Mouse (Mus musculus): ENCODE data around the gene 1700025G04Rik.

Gene 1700025G04Rik

DNA sequence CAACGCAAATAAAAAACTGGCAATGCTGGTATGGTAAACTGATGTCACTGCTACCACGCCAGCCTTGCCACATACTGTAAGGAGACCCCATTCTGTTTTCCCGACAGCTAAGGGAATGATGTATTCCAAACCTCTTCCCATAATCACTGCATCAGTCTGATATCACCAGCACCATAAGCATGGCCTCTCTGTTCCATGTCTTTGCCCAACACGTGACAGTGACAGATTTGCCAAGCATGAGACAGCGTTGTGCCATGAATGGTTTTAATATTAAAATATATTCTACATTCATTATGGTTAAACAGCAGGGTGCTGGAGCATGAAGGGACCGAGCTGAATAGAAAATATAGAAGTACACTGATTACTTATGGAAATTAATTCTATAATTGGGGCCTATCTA lies 14.2 kb downstream of the 1700025G04Rik start:
- no peak for DNase-seq

- DNase-seq, result no peak
Measured at GRCm38 (mm10) chr1:152070441-152070840, 19.5 kb downstream of the 1700025G04Rik start.

DNA sequence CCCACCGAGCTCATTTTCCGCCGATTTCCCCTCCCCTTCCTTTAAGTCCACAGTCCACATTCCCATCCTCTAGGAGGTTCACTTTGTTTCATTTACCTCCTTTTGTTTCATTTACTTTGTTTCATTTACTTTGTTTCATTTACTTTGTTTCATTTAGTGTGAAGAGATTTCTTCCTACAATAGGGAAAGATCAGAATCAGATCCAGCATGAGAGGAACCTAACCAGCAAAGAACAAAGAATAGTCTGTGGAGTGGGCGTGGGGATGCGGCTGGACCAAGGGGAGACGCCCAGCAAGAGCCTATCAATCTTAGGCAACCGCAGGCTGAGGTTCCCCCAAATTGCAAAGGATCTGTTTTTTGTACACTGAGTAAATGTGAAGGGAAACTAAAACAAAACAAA lies 20.2 kb downstream of the 1700025G04Rik start:
- DNase-seq, result no peak

DNA sequence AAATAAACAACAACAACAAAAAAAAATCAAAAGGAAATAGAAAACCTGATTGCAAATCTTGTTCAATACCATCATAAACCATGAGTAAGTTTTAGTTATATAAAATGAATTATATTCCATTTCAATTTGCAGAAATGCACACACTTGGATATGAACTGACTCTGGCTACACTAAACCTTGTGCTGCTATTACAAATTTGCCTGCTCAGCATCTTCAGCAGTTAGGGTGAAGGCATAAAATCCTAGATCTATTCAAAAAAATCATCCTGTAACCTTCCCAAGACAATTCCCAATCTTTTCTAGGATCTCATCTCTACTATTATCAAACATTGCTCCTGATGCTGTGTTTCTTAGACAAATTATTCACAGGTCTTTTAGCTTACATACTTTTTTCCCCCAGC lies 22.0 kb downstream of the 1700025G04Rik start:
- no peak for DNase-seq

DNA sequence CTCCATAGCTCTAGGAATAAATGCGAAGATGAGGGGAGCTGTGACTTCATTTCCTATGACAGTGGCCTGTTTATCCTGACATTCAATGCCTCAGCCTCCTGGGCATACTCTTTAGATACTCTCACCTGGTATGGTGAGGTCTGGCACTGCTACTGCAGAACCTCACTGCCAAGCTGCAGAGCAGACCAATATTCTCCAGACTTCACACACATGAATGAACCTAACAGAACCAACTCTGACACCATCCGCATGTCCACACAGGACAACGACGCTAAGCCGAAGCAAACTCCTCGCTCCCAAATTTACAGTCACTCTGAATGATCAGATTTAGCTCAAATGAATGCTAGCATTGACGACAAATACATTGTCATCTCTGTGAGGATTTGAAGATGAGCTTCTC lies 24.4 kb downstream of the 1700025G04Rik start:
- no peak for DNase-seq

DNA sequence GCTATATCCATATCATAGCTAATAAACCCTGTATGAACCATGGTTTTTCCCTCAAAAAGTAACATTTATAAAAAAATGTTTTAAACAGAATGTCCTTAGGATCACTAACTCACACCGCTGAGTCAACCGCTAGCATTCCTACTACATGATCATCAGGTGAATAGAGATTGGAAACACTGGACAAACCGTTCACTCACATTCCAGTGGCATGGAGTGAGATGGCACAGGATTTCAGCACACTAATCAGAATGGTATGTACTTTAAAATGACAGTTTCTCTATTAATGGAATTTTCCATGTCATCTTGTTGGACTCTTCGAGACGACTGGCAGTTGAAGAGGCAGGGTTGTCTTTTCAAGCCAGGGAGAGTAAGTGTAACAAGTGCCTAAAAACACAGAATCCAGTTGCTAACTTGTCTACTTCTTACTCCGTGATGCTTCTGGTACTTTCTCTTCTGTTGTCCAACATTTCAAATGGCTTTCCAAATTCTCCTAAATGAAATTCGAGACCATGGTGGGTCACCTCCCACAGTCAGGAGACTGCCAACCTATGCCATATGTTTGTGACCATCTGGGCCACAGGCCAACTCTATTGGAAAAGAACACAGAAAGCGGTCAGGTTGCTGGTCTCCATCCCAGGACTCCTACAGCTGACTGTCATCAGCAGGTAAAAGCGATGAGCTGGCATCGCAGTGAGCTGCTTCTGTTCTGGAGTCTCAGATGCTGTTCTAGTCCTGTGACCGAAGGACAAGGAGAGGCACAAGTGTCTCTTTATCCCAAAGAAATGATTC lies 26.4 kb downstream of the 1700025G04Rik start:
- no peak for DNase-seq

DNA sequence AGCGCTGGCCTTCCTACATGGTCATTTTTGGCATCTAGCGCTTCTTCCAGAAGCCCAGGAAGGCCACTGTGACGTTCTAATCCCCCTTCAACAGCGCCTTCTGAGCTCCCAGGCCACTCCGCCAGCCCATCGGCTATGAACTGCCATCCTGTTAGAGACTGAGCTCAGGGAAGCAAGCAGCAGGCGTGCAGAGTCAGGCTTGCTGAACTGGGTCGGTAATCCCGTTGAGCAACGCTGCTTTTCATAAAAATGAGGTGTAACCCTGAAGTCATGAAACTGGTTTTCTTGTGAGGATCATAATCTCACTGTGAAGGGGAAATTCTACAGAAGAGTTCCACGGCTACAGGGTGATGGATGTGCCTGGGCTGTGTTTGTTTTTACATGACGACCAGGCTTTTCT lies 28.2 kb downstream of the 1700025G04Rik start:
- no peak for DNase-seq

DNA sequence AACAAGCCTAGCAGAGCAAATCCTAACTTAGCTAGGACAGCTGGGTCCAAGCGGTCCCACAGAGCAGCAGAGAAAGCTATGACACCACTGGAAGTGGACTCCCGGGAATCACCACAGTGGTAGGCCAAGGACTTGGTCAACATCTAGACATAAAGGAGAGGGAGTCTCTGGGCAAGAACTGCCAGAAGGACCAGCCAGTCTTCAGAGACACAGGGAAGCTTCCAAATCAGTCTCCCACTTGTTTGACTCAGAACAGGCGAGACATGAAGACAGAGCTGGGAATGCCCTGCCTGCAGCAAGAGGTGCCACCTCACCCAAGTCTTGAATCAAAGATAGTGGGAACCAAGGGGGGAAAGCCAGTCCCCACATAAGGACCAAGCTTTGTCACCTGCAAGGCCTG lies 29.7 kb downstream of the 1700025G04Rik start:
- no peak for DNase-seq

- DNase-seq, result no peak
Measured at GRCm38 (mm10) chr1:152058776-152059175, 31.1 kb downstream of the 1700025G04Rik start.

DNA sequence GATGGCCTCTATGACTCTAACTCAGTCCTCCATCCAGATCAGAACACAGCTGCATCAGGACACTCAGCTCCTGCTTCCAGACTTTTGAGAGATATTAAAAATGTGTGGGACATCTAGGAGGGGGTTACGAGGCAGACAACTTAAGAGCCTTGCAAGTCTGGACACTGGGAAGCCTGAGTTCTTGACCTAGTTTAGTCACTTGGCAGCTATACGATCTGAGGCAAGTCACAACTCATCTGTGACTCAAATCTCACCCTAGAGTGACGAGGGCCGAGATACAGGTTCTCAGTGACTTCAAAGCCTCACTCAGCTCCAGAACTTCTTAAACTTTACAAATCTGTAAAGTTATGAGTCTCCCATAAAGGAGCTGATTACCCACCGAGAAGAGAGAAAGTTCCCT lies 36.8 kb downstream of the 1700025G04Rik start:
- DNase-seq, result no peak

DNA sequence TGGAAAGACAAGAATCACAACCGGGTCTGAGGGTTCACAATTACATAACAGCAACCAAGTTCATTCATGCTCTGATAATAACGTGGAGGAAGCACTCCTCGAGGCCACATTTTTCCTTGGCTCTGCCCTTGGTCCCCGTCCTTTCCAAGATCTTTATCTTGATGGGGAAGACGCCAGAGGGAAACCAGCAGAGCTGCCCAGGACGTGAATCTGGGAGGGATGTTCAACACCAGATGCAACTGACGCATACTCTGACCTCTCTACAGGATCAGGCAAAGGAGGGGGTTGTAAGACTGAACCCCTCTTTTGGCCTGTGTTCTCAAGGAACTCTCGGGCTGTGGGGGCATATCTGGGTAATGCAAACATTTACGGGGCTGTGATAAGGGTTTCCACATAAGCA lies 38.1 kb downstream of the 1700025G04Rik start:
- DNase-seq, result no peak

DNA sequence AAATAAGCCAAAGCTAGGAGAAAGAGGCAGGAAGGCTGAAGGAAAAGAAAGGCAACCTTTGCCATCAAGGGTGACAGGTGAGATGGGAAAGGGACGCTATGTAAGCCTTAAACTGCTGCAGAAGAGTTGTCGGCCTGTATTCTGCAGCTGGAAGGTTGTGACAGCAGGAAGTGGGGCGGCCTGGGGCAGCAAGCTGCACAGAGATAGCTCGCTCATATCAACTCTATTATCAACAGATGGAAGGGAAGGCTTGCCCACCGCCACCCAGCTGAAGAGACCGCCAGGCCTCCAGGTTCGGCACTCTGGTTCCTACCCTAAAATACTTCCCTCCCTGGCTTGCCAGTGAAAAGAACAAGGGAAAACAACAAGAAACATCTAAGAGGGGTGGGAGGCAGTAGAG lies 39.9 kb downstream of the 1700025G04Rik start:
- DNase-seq, result no peak

DNA sequence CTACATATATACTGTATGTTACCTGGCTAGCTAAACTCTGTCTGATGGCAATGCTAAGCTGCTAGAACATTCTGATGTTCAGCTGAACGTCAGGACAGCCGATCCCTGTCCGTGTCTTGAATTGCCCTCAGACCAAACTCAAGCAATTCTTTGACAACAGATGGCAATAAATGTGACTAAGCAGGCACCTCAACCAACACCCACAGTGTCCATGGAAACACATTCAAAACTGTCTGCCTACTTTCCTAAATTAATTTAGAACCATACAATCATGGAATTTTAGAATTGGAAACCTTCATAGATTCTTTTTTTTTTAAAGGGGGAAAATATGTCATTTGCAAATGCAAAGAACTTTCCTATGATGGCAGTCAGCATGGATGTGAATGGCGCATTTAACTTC lies 41.6 kb downstream of the 1700025G04Rik start:
- DNase-seq, result no peak

GRCm38 (mm10) chr1:152047416-152047815 lies 42.5 kb downstream of the 1700025G04Rik start:
- DNase-seq, result peak in 1 of 2 experiments; percentile 31

DNA sequence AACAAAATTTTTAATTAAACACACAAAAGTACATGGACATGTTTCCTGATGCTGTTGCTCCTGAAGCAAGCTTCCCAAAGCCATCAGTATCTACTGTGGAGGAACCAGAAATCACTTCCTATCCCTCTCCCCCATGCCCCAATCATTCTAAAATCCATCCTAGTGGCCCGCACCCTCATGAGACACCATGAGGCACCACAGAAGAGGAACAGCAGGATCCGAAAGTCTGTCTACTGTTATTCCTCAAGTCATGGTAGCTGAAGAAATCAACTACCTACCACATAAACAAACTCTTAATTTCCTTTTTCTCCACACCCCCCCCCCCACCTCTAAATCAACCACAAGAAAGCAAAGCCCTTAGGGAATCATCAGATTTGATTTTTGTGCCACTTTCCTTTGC lies 46.5 kb downstream of the 1700025G04Rik start:
- DNase-seq, result no peak

GRCm38 (mm10) chr1:152042409-152042808 lies 47.5 kb downstream of the 1700025G04Rik start:
- no peak for DNase-seq

DNA sequence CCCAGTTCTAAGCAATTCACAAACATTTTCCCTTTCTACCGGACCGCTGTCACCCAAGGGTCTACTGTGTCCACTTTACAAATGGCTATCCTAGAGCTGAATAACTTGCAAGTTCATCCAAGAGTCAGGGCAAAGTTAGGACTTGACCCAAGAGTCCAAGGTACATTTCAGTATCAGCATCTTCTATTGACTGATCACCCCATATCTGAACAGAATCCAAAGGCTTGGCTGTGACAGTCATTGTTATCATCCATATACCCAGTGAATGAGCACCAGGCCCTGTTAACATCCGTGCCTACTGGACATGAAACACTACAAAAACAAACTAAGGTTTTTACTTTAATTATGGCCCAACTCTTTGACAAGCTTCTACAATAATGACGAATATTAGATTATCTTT lies 48.9 kb downstream of the 1700025G04Rik start:
- no peak for DNase-seq

DNA sequence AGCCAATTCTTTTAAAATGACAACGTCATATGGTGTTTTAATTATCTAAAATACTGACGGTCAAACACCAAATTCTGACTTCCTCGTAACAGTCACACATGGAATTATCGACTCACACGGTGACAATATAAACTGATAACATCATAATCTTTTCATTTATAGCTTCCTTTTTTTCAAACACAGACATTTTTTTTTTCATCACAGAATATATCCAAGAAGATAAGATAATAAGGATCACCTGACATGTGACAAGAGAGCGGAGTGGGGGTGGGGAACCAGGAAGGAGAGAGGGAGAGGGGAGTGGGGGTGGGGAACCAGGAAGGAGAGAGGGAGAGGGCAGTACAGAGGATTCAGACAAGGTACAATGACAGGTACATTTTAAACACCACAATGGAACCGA lies 49.9 kb downstream of the 1700025G04Rik start:
- no peak for DNase-seq

DNA sequence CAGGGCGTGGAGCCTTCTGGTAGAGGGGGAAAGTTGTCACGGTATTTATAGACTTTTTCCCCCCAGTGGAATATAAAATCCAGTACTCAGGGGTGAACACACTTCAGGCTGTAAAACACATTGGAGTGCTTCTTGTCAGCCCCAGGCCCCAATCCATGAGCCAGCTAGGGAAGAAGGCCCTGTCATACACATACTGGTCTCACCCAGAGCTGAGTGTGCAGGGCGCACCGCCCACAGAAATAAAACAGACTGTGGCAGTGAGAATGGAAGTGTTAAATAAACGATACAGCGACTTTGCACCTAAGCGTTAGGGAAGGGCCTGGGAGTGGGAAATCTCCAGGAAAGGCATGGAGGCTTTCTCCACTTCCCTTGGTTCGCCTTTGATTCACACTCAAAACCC lies 50.3 kb downstream of the 1700025G04Rik start:
- DNase-seq, result no peak

DNA sequence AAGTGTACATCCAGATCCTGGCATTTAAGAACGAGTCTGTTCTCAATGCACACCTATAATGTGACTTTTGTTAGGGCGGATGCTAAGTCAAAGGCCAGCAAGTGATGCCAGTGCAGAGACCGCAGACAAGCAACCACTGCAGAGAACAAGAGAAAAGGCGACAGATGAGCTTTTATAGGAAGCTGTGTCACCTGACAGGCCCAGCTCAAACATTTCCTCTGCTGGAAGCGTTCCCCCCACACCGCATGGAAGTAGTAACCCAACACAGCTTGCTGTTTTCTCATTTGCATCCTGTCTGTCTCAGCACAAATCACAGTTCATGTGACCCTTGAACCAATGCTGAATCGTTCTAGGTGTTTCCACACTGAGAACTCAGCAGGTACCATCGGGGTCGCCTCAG lies 51.8 kb downstream of the 1700025G04Rik start:
- peak in 1 of 2 experiments; percentile 21 for DNase-seq

GRCm38 (mm10) chr1:152037589-152037988 lies 52.3 kb downstream of the 1700025G04Rik start:
- no peak for DNase-seq

DNA sequence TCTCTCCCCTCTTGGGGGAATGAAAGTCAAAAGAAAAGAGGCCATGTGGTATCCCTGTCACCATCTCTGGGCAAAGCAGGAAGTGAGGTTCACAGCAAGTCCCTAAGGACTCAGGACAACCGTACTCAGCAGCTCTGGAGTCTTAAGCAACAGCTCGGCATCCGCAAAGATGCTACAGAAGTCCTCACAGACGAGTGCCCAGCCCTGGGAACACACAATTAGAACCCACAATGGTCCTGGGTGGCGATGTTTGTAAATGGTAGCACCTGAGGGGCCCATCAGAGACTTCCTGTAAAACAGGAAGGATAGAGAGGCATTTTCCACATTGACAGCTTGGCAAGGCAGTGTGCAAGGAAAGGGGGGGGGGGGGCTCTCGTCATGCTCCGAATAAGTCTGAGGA lies 55.2 kb downstream of the 1700025G04Rik start:
- no peak for DNase-seq

DNA sequence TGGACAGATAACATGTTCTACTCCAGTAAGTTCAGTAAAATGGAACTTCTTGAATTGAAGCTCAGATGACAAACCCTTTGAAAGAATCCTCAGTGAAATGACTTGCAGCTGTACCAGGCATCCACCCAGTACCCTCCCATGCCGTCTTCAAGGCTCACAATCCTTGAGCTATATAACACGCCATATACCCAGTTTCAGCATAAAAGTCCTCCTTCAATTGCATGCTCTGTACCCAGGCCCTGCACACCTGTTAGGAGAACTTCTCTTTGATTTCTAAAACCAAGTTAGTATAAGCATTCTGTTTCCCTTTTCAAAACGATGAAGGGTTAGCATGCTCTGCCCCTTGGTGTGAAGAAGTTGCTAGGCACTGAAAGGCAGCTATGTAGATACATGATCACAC lies 56.2 kb downstream of the 1700025G04Rik start:
- DNase-seq, result no peak

DNA sequence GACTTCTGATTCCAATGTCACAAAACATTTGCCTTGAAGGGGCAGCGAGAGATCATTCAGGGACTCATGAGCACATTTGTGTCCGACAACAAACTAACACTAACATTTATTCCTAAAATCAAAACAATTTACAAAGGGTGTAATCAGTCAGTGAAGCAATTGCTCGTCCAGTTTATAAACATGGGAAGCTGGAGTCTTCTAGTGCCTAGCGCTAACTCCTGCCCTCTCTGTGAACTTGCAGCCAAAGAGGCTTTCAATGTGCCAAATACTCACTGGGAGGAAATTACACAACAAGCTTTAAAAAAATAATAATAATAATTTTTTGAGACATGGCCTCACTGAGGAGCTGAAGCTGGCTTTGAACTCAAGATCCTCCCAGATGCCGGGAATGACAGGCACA lies 57.8 kb downstream of the 1700025G04Rik start:
- DNase-seq, result no peak

GRCm38 (mm10) chr1:152030546-152030945 lies 59.4 kb downstream of the 1700025G04Rik start:
- no peak for DNase-seq
